Mouse (Mus musculus): ENCODE results near the gene Msantd1. TPM values are rescaled to one million over a fixed set of nuclear protein-coding genes. Genes with fewer than 3 reads are reported as not detected.
A peak's percentile ranks its signal among the peaks of the same experiment; 100 is the strongest.

Msantd1 gene
- polyA plus RNA-seq, 1 experiment from 2014 or later = 0.80 TPM

- Histone ChIP-seq H3K9me3 (replicated peaks; ENCODE audit: control insufficient read depth, low read length) (no peaks in the 10 kb centered on the region), H3K27me3 (ENCODE audit: control insufficient read depth, insufficient read depth, low read length) (no peaks in the 10 kb centered on the region), H3K4me3 (ENCODE audit: low read depth, low read length) (no peak overlapping the region), H3K9ac (replicated peaks; ENCODE audit: low read length) (no peak overlapping the region), H3K4me1 (ENCODE audit: control insufficient read depth, insufficient read depth, low read length) (no peaks in the 10 kb centered on the region; the same call in 1 of the 2 replicates), H3K27ac (replicated peaks; ENCODE audit: low read depth, low read length) (peak overlapping the region; percentile 35; the same call in 1 of the 2 replicates), H3K36me3 (replicated peaks; ENCODE audit: control insufficient read depth, insufficient read depth, low read depth, low read length) (no peaks in the 10 kb centered on the region), H3K4me2 (ENCODE audit: low read depth, low read length) (no peak overlapping the region)
- 86% methylated on average over 9 of the region's 9 CpGs for WGBS
- ATAC-seq (replicated peaks; ENCODE audit: insufficient number of reproducible peaks, low FRiP score, low TSS enrichment, low read depth) (no peak), DNase-seq (ENCODE audit: low spot score) (no peak)
These were observed 22.6 kb downstream of the Msantd1 start for GRCm38 (mm10) chr5:34930151-34930975.

- ATAC-seq (replicated peaks; ENCODE audit: insufficient number of reproducible peaks, low FRiP score, low TSS enrichment, low read depth) = no peak
These were observed 23.3 kb downstream of the Msantd1 start for GRCm38 (mm10) chr5:34931091-34931490.

GRCm38 (mm10) chr5:34931516-34932457, 24.0 kb downstream of the Msantd1 start:
- peak; percentile 31 for DNase-seq (ENCODE audit: low spot score)
- Histone ChIP-seq H3K27me3 (ENCODE audit: control insufficient read depth, insufficient read depth, low read length) (no peaks in the 10 kb centered on the region), H3K4me1 (ENCODE audit: control insufficient read depth, insufficient read depth, low read length) (no peaks in the 10 kb centered on the region; the same call in 1 of the 2 replicates), H3K4me2 (ENCODE audit: low read depth, low read length) (no peak overlapping the region), H3K36me3 (replicated peaks; ENCODE audit: control insufficient read depth, insufficient read depth, low read depth, low read length) (no peaks in the 10 kb centered on the region), H3K9ac (replicated peaks; ENCODE audit: low read length) (no peak overlapping the region), H3K27ac (replicated peaks; ENCODE audit: low read depth, low read length) (peak overlapping the region; percentile 65), H3K9me3 (replicated peaks; ENCODE audit: control insufficient read depth, low read length) (no peaks in the 10 kb centered on the region), H3K4me3 (ENCODE audit: low read depth, low read length) (no peak overlapping the region)
- ATAC-seq (replicated peaks; ENCODE audit: insufficient number of reproducible peaks, low FRiP score, low TSS enrichment, low read depth) = no peak
- WGBS = 45% methylated on average over 11 of the region's 11 CpGs

More at GRCm38 (mm10) chr5:34931091-34931490, 23.3 kb downstream of the Msantd1 start:
- no peaks in the 10 kb centered on the region for H3K9me3 ChIP-seq (replicated peaks; ENCODE audit: control insufficient read depth, low read length)
- H3K27ac ChIP-seq (replicated peaks; ENCODE audit: low read depth, low read length) = peak overlapping the region; percentile 35; the same call in 1 of the 2 replicates
- H3K4me3 ChIP-seq (ENCODE audit: low read depth, low read length) = no peak overlapping the region
- no peak for DNase-seq (ENCODE audit: low spot score)
- H3K4me1 ChIP-seq (ENCODE audit: control insufficient read depth, insufficient read depth, low read length) = no peaks in the 10 kb centered on the region; the same call in 1 of the 2 replicates
- WGBS = 74% methylated on average over 2 of the region's 2 CpGs
- no peaks in the 10 kb centered on the region for H3K36me3 ChIP-seq (replicated peaks; ENCODE audit: control insufficient read depth, insufficient read depth, low read depth, low read length)
- no peak overlapping the region for H3K4me2 ChIP-seq (ENCODE audit: low read depth, low read length)
- H3K9ac ChIP-seq (replicated peaks; ENCODE audit: low read length) = no peak overlapping the region
- H3K27me3 ChIP-seq (ENCODE audit: control insufficient read depth, insufficient read depth, low read length) = no peaks in the 10 kb centered on the region

- H3K9ac ChIP-seq (replicated peaks; ENCODE audit: low read length) = no peak overlapping the region
- no peak overlapping the region; the same call in 1 of the 2 replicates for H3K27ac ChIP-seq (replicated peaks; ENCODE audit: low read depth, low read length)
- no peaks in the 10 kb centered on the region; the same call in 1 of the 2 replicates for H3K4me1 ChIP-seq (ENCODE audit: control insufficient read depth, insufficient read depth, low read length)
- H3K27me3 ChIP-seq (ENCODE audit: control insufficient read depth, insufficient read depth, low read length) = no peaks in the 10 kb centered on the region
- H3K9me3 ChIP-seq (replicated peaks; ENCODE audit: control insufficient read depth, low read length) = no peaks in the 10 kb centered on the region
- ATAC-seq (replicated peaks; ENCODE audit: insufficient number of reproducible peaks, low FRiP score, low TSS enrichment, low read depth) = no peak
- no peaks in the 10 kb centered on the region for H3K36me3 ChIP-seq (replicated peaks; ENCODE audit: control insufficient read depth, insufficient read depth, low read depth, low read length)
- no peak overlapping the region for H3K4me2 ChIP-seq (ENCODE audit: low read depth, low read length)
- DNase-seq (ENCODE audit: low spot score) = peak; percentile 29
- no peak overlapping the region for H3K4me3 ChIP-seq (ENCODE audit: low read depth, low read length)
- WGBS = 26% methylated on average over 4 of the region's 4 CpGs
These were observed 24.6 kb downstream of the Msantd1 start for GRCm38 (mm10) chr5:34932458-34932806.

- WGBS = 90% methylated on average over 1 of the region's 1 CpGs
- Histone ChIP-seq H3K4me1 (ENCODE audit: control insufficient read depth, insufficient read depth, low read length) (no peaks in the 10 kb centered on the region; the same call in 1 of the 2 replicates), H3K4me2 (ENCODE audit: low read depth, low read length) (no peak overlapping the region), H3K9ac (replicated peaks; ENCODE audit: low read length) (no peak overlapping the region), H3K27ac (replicated peaks; ENCODE audit: low read depth, low read length) (no peak overlapping the region), H3K4me3 (ENCODE audit: low read depth, low read length) (no peak overlapping the region), H3K9me3 (replicated peaks; ENCODE audit: control insufficient read depth, low read length) (no peaks in the 10 kb centered on the region), H3K27me3 (ENCODE audit: control insufficient read depth, insufficient read depth, low read length) (no peaks in the 10 kb centered on the region), H3K36me3 (replicated peaks; ENCODE audit: control insufficient read depth, insufficient read depth, low read depth, low read length) (no peaks in the 10 kb centered on the region)
- DNase-seq (ENCODE audit: low spot score) (peak; percentile 23), ATAC-seq (replicated peaks; ENCODE audit: insufficient number of reproducible peaks, low FRiP score, low TSS enrichment, low read depth) (no peak)
These were observed 25.6 kb downstream of the Msantd1 start for GRCm38 (mm10) chr5:34933461-34933860.

- ATAC-seq (replicated peaks; ENCODE audit: insufficient number of reproducible peaks, low FRiP score, low TSS enrichment, low read depth) (peak; percentile 73), DNase-seq (ENCODE audit: low spot score) (peak; percentile 4)
- Histone ChIP-seq H3K27ac (replicated peaks; ENCODE audit: low read depth, low read length) (no peak overlapping the region), H3K4me3 (ENCODE audit: low read depth, low read length) (no peak overlapping the region), H3K4me2 (ENCODE audit: low read depth, low read length) (no peak overlapping the region), H3K9ac (replicated peaks; ENCODE audit: low read length) (no peak overlapping the region), H3K9me3 (replicated peaks; ENCODE audit: control insufficient read depth, low read length) (no peaks in the 10 kb centered on the region), H3K36me3 (replicated peaks; ENCODE audit: control insufficient read depth, insufficient read depth, low read depth, low read length) (no peaks in the 10 kb centered on the region), H3K4me1 (ENCODE audit: control insufficient read depth, insufficient read depth, low read length) (no peaks in the 10 kb centered on the region), H3K27me3 (ENCODE audit: control insufficient read depth, insufficient read depth, low read length) (no peaks in the 10 kb centered on the region)
- 61% methylated on average over 10 of the region's 10 CpGs for WGBS
These were observed 34.1 kb downstream of the Msantd1 start for GRCm38 (mm10) chr5:34941710-34942470.

- Histone ChIP-seq H3K9me3 (replicated peaks; ENCODE audit: control insufficient read depth, low read length) (no peaks in the 10 kb centered on the region), H3K27ac (replicated peaks; ENCODE audit: low read depth, low read length) (no peak overlapping the region), H3K27me3 (ENCODE audit: control insufficient read depth, insufficient read depth, low read length) (no peaks in the 10 kb centered on the region), H3K4me1 (ENCODE audit: control insufficient read depth, insufficient read depth, low read length) (no peaks in the 10 kb centered on the region), H3K4me3 (ENCODE audit: low read depth, low read length) (no peak overlapping the region), H3K36me3 (replicated peaks; ENCODE audit: control insufficient read depth, insufficient read depth, low read depth, low read length) (no peaks in the 10 kb centered on the region), H3K4me2 (ENCODE audit: low read depth, low read length) (no peak overlapping the region), H3K9ac (replicated peaks; ENCODE audit: low read length) (no peak overlapping the region)
- WGBS = 86% methylated on average over 3 of the region's 3 CpGs
- no peak for DNase-seq (ENCODE audit: low spot score)
- no peak for ATAC-seq (replicated peaks; ENCODE audit: insufficient number of reproducible peaks, low FRiP score, low TSS enrichment, low read depth)
These were observed 35.6 kb downstream of the Msantd1 start for GRCm38 (mm10) chr5:34943428-34943827.

Measured in embryonic facial prominence, embryonic 11.5 days (tissue).